Mouse (Mus musculus): ENCODE results near the gene Dip2a.

Dip2a gene

DNA sequence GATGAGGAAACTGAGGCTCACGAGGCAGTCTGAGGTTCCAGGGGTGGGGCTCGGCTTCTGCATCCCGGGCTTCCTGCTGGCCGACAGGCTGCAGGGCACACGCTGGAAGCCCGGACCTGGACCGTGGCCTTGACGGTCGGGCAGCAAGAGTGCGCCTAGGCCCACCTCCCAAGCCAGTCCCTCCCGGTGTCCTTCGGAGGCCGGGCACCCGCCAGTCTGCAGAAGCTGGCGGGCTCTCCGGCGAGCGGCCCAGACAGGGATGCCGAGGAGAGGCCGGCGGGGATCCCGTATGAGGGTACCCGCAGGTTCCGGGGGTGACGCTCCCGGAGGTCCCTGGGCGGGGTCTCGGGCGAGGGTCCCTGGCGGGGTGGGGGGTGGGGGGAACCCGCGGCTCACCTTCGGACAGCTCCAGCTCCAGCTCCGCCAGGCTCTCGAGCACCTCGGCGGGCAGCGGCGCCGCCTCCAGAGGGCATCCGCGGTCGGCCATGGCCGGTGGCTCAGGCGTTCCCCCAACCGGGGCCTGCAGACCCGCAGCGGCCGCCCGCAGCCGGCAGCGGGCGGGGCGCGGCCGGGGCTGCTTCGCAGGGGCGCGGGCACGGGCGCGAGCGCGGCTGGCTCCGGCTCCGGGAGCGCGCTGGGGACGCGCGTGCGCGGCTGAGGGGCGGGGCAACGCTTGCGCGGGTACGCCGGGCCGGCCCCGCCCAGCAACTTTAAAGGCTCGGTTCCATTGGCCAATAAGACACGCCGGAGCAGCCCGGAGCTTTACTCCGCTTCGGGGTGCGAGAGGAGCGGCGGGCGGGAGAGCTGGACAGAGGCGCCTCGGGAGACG is at the start of gene Dip2a:
Dip2a (minus strand) TSS at position 581 of the 829 bp plus-strand sequence.
- DNase-seq, result peak; percentile 96

DNA sequence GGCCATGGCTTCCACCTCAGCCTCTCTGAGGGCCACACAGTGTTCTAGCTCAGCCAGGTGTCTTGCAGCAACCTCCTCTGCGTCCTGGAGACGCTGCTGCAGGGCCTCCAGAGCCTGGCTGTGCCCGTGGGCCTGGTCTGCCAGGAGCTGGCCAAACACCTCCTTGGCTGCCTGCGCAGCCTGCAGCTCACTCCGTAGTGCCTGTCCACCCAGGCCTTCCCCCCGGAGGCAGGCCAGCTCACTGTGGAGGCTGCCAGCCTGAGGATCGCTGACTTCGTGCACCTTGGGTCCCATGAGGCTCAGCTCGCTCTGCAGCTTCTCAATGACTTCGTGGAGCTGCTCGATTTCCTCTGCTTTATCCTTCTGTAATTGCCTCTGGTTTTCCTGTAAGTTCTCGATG is 47.5 kb upstream of the Dip2a start:
- DNase-seq, result no peak

DNA sequence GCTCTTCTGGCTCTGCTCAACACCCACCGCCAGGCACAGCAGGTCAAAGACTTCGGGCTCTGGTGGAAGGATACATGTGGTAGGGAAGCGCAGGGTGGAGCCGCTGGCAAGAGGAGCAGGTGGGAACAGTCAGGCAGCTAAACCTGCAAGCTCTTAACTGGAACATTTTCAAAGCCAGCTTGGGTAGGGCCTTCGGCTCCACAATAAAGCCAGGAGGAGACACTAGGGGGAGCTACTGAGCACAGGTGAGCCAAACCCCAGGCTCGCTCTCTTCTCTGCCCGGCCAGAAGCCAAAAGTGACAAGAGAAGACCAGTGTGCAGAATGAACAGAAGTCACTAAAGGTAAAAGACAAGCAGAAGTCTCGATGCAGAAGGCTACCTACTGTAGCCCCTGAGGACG is 46.7 kb upstream of the Dip2a start:
- DNase-seq, result peak; percentile 62

DNA sequence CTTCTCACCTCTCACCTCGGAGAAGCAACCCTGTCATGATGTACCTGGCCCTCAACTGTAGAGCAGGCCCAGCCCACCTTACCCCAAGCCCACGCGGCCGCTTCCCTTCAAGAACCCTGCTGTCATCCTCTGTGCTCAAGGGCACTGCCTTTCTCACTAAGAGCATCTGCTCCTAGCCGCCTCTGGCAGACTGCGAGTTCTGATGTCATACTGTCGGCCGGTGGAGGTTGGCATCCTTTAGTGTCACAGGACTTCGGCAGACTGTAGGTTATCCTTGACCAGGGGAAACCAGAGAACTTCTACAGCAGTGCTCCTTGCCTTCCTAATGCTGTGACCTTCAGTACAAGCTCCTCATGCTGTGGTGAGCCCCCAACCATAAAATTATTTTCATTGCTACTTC is 46.1 kb upstream of the Dip2a start:
- no peak for DNase-seq

DNA sequence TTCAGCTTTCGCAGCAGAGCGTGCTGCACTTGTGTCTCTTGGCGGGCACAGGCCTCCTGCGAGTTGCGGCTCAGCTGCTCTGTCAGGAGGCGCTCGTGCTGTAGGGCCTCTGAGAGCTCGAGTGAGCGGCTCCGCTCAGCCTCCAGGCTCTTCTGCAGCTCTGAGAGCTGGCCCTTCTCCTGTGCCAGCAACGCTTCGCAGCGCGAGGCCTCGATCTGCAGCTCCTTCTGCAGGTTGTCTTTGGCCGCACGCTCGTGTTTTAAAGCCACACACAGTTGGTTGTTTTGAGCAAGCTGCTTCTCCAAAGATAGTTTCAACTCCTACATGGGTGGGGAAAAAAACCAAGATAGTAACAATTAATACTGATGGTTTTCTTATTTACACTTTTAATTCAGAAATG is 29.9 kb upstream of the Dip2a start:
- no peak for DNase-seq

DNA sequence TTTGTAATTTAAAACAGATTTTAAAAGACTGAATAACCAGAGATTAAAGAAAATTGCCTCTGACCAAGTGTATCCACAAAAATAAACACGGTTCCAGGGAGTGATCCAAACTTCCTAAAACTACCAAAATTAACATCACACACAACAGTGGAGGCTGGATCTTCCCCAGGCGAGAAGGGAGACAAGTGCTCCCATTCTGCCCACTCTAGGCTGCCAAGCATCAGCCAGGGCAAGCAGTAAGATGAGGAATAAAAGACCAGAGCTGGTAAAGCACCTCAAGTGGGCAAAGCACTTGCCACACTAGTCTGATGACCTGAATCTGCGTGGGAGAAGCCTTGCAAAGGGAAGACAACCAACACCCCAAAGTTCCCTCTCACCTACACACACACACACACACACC is 26.6 kb upstream of the Dip2a start:
- DNase-seq, result no peak

DNA sequence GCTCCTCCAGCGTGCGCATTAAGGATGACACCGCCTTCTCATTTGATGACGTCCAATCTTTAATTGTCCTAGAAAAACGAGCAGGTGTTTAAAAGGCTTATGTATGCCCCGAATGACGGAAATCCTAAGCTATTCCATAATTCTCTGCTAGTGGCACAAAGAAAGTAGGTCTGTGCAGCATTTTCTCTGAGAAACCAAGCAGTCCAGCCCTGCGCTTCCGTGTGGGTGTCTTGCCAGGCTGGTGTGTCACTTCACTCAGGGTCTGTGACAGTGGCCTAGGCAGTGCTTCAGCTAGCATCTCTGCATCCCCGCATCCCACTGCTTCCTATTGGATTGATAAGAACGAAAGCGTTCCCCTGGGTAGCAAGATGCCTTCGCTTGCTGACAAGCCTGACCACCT is 23.7 kb upstream of the Dip2a start:
- no peak for DNase-seq

DNA sequence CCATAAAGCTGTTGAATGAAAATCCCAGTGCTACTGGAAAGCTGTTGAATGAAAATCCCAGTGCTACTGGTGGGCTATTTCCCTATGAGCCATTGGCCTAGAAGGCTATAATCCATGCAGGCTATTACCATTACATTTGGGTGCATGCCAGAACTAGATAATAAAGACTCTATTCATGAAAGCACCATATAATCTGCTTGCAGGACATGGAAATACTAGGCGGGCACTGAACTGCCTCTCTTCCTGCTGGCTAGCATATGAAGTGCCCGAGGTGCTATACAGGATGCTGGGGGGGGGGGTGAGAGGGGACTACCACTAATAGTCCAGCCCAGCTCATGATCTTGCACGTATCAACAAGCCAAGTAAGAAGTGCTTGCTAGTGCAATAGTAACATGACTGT is 18.1 kb upstream of the Dip2a start:
- DNase-seq, result no peak

DNA sequence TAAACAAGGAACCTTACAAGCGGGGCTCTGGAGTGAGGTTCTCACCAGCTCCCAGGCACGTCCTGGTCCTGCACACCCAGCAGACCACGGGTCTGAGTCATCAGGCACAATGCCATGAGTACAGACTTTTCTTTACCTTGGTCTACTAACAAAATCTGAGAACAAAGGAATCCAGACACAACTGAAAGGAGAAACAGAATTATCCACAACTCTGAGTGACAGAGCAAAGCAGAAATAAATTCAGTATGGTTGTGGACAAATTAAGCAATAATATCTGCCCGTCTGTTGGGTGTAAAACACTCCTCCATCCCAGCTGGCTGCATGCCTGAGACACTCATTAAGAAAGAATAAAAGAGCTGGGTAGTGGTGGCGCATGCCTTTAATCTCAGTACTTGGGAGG is 13.4 kb upstream of the Dip2a start:
- DNase-seq, result no peak

DNA sequence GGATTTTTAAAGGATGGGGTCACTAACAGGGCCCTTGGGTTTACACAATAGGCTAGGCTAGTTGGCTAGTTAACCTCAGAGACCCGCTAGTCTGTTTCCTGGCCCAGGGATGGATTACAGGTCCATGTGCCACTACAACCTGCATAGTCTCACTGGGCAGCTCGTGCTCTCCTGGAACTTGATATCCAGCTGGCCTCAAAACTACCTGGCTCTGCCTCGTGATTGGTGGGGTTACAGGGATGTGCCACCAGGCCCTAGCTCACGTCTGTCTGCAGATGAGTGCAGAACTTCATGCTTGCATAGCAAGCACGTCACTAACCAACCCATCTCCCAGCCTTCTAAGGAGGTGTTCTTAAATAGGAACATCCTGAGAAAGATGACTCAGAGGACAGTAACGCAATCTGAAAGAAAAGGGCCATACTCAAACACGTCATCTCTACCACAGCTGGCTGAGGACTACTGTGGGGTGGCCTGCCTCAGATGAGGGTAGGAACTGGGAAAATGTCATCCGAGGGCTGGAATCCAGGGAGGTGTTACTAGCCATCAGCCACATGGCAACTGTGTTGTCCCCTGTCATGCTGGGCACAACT is 12.3 kb upstream of the Dip2a start:
- no peak for DNase-seq

DNA sequence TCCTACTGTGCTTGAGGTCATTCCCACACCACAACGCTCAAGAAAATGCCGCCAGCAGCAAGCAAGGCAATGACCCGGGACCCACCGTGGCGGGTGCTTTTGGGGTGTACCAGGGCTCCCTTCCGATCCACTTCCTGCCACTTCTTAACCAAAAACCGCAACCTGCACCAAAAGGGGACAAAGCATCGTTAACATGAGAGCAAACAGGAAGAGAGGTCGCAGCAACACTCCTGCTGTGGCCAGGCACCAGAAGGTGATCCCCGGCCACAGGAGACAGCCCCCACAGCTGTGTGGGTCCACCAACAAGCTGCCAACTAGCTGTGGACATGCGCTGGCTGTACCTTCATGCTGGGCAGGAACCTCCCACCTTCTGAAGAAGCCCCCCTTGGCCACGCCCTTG is 9.9 kb upstream of the Dip2a start:
- DNase-seq, result no peak

DNA sequence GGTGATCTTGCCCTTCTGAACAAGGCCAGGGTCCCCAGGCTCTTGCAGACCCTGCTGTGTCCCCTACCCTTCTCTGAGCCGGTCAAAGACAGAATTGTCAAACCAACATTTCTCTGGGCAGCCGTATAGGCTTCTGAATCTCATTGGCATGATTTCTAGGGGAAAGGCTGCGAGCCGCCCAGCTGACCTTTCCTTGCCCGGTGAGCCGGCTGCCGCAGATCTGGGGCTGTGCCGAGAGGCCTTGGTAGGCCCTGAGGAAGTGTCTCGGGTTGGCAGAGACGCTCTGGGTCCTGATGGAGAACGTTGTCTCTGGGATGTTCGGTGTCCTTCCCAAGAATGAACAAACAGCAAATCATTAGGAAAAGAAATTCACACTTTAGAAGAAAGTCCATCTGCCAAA is 8.9 kb upstream of the Dip2a start:
- no peak for DNase-seq

DNA sequence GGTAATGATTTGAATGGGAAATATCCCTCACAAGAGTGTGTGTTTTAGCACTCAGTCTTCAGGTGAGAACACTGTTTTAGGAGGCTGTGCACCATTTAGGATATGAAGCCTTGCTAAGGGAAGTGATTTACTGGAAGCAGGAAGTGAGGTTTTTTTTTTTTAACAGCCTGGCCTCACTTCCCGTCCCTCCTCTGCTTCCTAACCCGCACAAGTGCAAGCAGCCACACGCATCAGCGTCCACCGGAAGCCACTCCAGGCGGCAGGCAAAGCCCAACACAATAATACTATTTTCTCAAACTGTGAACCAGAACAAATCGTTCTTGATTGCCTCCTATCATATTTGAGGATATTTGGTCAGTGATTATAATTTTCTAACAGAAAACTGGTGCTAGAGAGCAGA is 6.9 kb upstream of the Dip2a start:
- DNase-seq, result no peak

DNA sequence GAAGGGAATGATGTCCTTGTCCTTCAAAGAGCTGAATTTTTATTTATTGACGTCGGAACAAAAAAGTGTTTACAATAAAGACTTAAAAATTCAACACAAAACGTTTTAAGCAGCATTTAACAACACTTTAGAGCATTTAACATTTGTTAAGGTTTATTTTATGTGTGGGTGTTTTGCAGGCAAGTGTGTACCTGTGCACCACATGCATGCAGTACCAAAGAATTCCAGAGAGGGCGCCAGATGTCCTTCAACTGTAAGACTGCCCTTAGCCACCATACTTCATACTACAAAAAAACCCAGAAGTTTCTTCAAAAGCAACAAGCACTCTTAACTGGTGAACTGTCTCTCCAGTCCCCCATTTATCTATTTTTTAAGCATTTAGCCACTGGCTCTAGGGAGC is 1.5 kb upstream of the Dip2a start:
- peak; percentile 42 for DNase-seq

DNA sequence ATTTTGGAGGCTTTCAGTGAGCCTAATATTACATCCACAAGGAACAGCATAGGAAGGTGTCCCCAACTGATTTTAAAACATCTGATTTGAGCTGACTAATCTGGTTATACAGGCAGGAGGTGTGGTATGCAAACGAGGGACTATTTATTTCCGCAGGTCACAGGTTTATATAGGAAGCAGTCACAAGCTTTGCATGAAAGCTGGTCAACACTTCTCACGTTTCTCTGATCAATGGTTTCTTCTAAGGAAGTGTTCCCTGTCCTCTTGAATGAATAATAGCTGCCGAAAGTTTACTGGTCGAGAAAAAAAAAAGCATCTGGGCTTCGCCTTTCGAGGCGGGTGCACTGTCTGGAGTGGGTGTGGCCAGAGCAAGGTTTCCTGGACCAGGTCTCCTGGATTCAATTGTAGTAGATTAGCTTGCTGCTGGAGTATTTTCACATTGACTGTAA is 976 bp upstream of the Dip2a start:
- DNase-seq, result no peak

DNA sequence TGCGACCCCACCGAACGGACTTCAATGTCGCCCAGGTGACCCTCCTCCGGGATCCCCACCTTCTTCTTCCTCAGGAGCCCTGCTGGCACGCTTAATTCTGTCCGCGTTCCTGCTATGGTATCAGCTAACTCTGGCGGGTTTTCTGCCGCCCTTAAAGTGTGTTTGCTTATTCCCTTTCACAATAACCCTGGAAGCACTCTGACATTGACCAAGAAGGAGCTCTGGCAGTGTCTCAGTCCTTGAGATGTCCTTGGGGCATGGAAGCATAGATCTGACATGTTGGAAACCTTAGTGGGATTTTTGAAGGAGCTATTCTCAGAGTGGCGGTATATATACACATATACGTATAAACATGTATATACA is 430 bp upstream of the Dip2a start:
- no peak for DNase-seq

DNA sequence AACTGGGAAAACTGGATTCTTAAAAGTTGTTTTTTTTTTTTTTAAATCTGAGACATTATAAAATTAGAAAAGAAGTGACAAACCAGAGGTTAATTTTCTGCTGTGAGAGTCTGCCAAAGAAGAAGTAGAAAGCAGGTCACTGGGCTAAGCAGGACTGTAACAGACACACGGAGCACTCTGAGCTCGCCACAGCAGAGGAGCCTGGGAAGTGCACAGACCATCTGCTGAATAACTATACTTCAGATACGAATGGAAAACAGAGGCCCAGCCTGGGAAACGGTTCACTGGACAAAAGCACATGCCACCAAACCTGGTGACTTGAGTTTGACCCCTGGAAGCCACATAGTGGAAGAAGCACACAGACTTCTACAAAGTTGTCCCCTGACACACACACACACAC is 10.7 kb downstream of the Dip2a start:
- no peak for DNase-seq

DNA sequence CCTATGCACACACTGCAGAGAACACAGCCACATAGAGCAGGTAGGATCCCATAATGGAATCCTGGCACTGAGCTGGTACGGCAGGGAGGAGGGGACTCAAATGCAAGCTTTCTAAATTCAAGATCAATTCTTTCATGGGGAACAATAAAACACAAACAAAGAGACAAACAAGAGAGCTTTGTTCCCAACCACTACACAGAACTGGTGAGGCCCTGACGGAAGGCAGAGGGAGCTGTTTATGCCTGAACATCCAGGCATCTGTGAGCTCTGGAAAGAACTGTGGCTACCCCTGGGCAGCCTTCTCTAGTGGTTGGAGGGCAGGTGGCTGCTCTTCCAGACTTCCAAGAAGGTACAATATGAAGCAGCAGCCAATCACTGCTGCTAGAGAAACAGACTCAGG is 13.1 kb downstream of the Dip2a start:
- no peak for DNase-seq

DNA sequence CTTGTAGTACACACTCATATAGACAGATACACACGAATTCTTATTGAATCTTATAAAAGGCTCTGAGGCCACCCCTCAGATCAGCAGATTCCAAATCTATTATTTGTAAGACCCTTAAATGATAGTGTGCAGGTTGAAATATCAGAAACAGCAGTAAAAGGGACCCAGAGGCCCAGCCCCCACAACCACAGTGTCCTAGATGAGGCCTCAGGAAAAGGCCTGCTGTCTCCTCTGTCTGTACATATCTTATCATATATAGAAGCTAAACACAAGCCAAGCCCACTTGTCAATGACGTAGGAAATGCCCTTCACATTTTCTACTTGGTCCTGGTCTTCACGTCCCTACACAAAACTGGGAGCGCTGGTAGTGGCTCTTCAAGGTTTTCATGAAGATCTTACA is 16.0 kb downstream of the Dip2a start:
- no peak for DNase-seq

DNA sequence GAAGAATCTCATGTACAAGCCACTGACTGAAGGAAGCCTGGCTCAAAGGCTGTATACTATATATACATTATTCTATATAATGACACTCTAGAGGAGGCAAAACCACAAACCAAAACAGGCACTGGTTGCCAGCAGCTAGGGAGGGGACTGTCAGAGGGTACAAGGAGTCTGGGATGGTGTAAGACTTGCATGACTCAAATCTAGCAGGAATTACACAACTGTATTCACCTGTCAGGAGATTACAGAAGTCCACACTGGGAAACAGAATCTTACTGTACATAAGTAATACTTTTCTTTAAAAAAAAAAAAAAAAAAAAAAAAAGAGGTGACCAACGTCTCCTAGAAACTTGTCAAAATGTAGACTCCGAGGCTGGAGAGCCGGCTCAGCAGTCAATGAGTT is 16.5 kb downstream of the Dip2a start:
- no peak for DNase-seq

DNA sequence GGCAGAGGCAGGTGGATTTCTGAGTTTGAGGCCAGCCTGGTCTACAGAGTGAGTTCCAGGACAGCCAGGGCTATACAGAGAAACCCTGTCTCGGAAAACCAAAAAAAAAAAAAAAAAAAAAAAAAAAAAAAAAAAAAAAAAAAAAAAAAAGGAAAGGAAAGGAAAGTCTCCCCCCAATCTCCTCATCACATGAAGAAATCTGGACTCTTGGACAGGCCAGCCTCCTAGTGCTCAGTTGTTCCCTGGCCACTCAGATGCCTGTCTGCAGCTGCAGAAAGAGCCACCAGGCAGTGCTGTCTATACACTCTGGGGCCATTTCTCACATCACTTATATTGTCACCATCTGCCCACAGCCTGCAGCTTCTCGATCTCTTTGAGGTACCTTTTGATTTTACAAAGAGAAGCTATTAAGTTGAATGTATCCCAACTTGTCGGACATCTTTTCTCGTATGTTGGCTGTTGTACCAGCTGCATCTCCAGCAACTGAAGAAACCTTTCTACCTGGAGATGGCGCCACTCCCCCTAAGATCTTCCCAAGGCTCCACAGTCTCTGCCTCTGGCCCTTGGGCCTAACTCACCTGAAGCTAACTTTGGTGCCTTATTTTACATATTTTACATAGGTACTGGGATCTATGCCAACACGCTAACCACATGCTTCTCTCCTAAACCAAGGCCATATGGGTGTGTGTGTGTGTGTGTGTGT is 18.6 kb downstream of the Dip2a start:
- DNase-seq, result peak; percentile 21

DNA sequence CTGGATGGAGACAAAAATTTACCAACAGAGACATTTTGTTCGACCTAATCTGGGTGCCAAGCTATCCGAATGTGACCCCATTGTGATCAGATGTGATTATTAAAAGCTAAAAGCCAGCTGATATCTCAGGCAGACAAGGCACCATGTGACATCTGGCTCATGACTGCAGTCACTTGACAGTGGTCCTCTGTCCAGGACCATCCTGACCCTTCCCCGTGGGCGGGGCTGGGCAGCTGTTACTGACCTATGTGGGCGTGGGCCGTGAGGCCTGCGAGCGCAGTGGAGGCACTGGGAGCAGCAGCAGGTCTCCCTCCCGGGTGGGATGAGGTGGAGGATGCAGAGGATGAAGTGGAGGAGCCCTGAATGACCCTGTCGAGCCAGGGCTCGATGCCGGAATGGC is 27.5 kb downstream of the Dip2a start:
- no peak for DNase-seq

DNA sequence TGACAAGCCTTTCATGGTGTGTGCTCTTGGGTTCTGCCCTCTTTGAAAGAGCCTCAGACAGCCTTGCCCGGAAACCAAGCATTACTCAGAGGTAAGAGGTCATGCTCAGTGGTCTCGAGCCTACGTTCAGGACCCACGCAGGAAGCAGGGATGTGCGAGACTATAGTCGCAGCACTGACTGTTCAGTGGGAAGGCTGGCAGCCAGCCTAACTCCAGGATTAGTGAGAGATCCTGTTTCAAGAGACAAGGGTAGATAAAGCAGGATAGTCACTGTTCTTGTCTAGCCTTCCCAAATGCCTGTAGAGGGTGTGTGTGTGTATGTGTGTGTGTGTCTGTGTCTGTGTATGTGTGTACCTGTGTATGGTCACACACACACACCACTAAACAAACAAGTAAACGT is 28.9 kb downstream of the Dip2a start:
- DNase-seq, result no peak

DNA sequence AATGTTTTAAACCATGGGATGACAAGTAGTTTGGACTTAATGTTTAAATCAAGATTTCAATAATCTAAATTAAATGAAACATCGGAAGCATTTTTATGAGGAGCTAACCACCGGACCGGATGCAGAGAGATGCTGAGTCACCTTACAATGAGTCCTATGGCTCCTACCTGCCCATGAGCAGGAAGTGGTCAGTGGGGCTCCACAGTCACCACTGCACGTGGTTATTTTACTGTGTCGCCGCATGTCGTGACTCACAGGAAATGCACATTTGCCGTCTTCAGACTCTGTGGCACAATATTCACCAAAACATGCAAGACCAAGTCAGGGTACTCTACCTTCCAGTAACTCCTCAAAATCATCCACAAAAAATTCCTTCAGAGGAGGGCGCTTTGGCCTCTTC is 38.4 kb downstream of the Dip2a start:
- no peak for DNase-seq
